Mouse (Mus musculus) stomach, postnatal 0 days (tissue): ENCODE results near the gene Gm3404.
"Not testable (repeated sequence)": the region's sequence is repeated elsewhere in the genome, so short reads cannot be mapped to it uniquely, and the experiment has no call there.

Experiments used
- CTCF ChIP-seq: IDR thresholded peaks from 2 replicates; pipeline ENCODE4 v1.5.1; 2016; ENCODE audit warnings: antibody characterized with exemption, low read depth, mild to moderate bottlenecking, moderate library complexity
- EP300 ChIP-seq: optimal IDR thresholded peaks from 2 replicates; pipeline ENCODE3; 2016; ENCODE audit warnings: antibody characterized with exemption

GRCm38 (mm10) chr5:146491063-146491462 lies 34.5 kb upstream of the Gm3404 start, which contains the start of gene Gm6370:
- not testable (repeated sequence) for TF ChIP-seq CTCF, EP300
